Mouse (Mus musculus) kidney, adult 11 months (tissue): ENCODE results near the gene Ube2f.

Source experiments
- DNase-seq: peaks from one replicate; pipeline ENCODE4 v3.0.0; 2022

Ube2f gene

GRCm38 (mm10) chr1:91249564-91250414 lies at the start of gene Ube2f:
TSS of gene Ube2f (plus strand) at chr1:91250304.
- peak; percentile 98 for DNase-seq

- DNase-seq: no peak
Measured at GRCm38 (mm10) chr1:91201122-91201521, 49.0 kb upstream of the Ube2f start.

GRCm38 (mm10) chr1:91204221-91204765 lies 45.8 kb upstream of the Ube2f start:
- no peak for DNase-seq

- DNase-seq: no peak
Measured at GRCm38 (mm10) chr1:91205651-91206050, 44.5 kb upstream of the Ube2f start.

GRCm38 (mm10) chr1:91206336-91206735 lies 43.8 kb upstream of the Ube2f start:
- DNase-seq: no peak

- no peak for DNase-seq
Measured at GRCm38 (mm10) chr1:91206873-91207272, 43.2 kb upstream of the Ube2f start.

GRCm38 (mm10) chr1:91207334-91208074 lies 42.6 kb upstream of the Ube2f start:
- no peak for DNase-seq

- no peak for DNase-seq
Measured at GRCm38 (mm10) chr1:91209343-91209742, 40.8 kb upstream of the Ube2f start.

- DNase-seq: no peak
Measured at GRCm38 (mm10) chr1:91209785-91210184, 40.3 kb upstream of the Ube2f start.

- DNase-seq: peak; percentile 29
Measured at GRCm38 (mm10) chr1:91211099-91211498, 39.0 kb upstream of the Ube2f start.

GRCm38 (mm10) chr1:91211591-91212008 lies 38.5 kb upstream of the Ube2f start:
- DNase-seq: no peak

GRCm38 (mm10) chr1:91215264-91215663 lies 34.8 kb upstream of the Ube2f start:
- DNase-seq: no peak

- DNase-seq: no peak
Measured at GRCm38 (mm10) chr1:91215981-91216380, 34.1 kb upstream of the Ube2f start.

GRCm38 (mm10) chr1:91216504-91217267 lies 33.4 kb upstream of the Ube2f start:
- no peak for DNase-seq

- no peak for DNase-seq
Measured at GRCm38 (mm10) chr1:91219641-91220321, 30.3 kb upstream of the Ube2f start.

- DNase-seq: no peak
Measured at GRCm38 (mm10) chr1:91220322-91220672, 29.8 kb upstream of the Ube2f start.

GRCm38 (mm10) chr1:91226562-91226961 lies 23.5 kb upstream of the Ube2f start:
- DNase-seq: no peak

GRCm38 (mm10) chr1:91227381-91228054 lies 22.6 kb upstream of the Ube2f start:
- no peak for DNase-seq

GRCm38 (mm10) chr1:91231142-91231541 lies 19.0 kb upstream of the Ube2f start:
- DNase-seq: no peak

GRCm38 (mm10) chr1:91231896-91232295 lies 18.2 kb upstream of the Ube2f start:
- no peak for DNase-seq

GRCm38 (mm10) chr1:91235395-91235794 lies 14.7 kb upstream of the Ube2f start:
- DNase-seq: no peak

- no peak for DNase-seq
Measured at GRCm38 (mm10) chr1:91237676-91238075, 12.4 kb upstream of the Ube2f start.
